Mouse (Mus musculus): ENCODE results near the gene Nrap. TPM values are rescaled to one million over a fixed set of nuclear protein-coding genes. Genes with fewer than 3 reads are reported as not detected.

Gene Nrap
- total RNA-seq, 2 experiments from 2014 or later, result 0.51 TPM; not detected in 1

- ATAC-seq (replicated peaks; ENCODE audit: low FRiP score, poor library complexity, severe bottlenecking), result peak; percentile 8; the same call in 1 of the 2 replicates
These were observed 8.1 kb upstream of the Nrap start for GRCm38 (mm10) chr19:56397663-56398527.

GRCm38 (mm10) chr19:56396669-56397621 is 7.1 kb upstream of the Nrap start, which contains the start of gene Casp7:
Gene Casp7, plus strand, starts transcription at chr19:56397129.
- peak; percentile 65 for ATAC-seq (replicated peaks; ENCODE audit: low FRiP score, poor library complexity, severe bottlenecking)

GRCm38 (mm10) chr19:56396227-56396626 is 6.4 kb upstream of the Nrap start:
- no peak for ATAC-seq (replicated peaks; ENCODE audit: low FRiP score, poor library complexity, severe bottlenecking)

GRCm38 (mm10) chr19:56395183-56395935 is 5.5 kb upstream of the Nrap start:
- ATAC-seq (replicated peaks; ENCODE audit: low FRiP score, poor library complexity, severe bottlenecking), result no peak

- no peak for ATAC-seq (replicated peaks; ENCODE audit: low FRiP score, poor library complexity, severe bottlenecking)
These were observed 3.6 kb upstream of the Nrap start for GRCm38 (mm10) chr19:56393311-56393866.

GRCm38 (mm10) chr19:56391307-56392046 is 1.6 kb upstream of the Nrap start:
- peak; percentile 94 for ATAC-seq (replicated peaks; ENCODE audit: low FRiP score, poor library complexity, severe bottlenecking)

GRCm38 (mm10) chr19:56389176-56389575 is 661 bp downstream of the Nrap start:
- ATAC-seq (replicated peaks; ENCODE audit: low FRiP score, poor library complexity, severe bottlenecking), result no peak

- ATAC-seq (replicated peaks; ENCODE audit: low FRiP score, poor library complexity, severe bottlenecking), result no peak
These were observed 2.0 kb downstream of the Nrap start for GRCm38 (mm10) chr19:56387726-56388302.

- ATAC-seq (replicated peaks; ENCODE audit: low FRiP score, poor library complexity, severe bottlenecking), result no peak
These were observed 3.7 kb downstream of the Nrap start for GRCm38 (mm10) chr19:56386095-56386494.

GRCm38 (mm10) chr19:56385546-56385945 is 4.3 kb downstream of the Nrap start:
- ATAC-seq (replicated peaks; ENCODE audit: low FRiP score, poor library complexity, severe bottlenecking), result no peak

GRCm38 (mm10) chr19:56381407-56381806 is 8.4 kb downstream of the Nrap start:
- ATAC-seq (replicated peaks; ENCODE audit: low FRiP score, poor library complexity, severe bottlenecking), result no peak

GRCm38 (mm10) chr19:56380341-56380740 is 9.5 kb downstream of the Nrap start:
- 0 out of 2 replicates have a peak, but pooled peaks have one; percentile 47 for ATAC-seq (replicated peaks; ENCODE audit: low FRiP score, poor library complexity, severe bottlenecking)

- no peak for ATAC-seq (replicated peaks; ENCODE audit: low FRiP score, poor library complexity, severe bottlenecking)
These were observed 11.2 kb downstream of the Nrap start for GRCm38 (mm10) chr19:56378554-56379172.

GRCm38 (mm10) chr19:56378007-56378406 is 11.8 kb downstream of the Nrap start:
- no peak for ATAC-seq (replicated peaks; ENCODE audit: low FRiP score, poor library complexity, severe bottlenecking)

GRCm38 (mm10) chr19:56374011-56374410 is 15.8 kb downstream of the Nrap start:
- ATAC-seq (replicated peaks; ENCODE audit: low FRiP score, poor library complexity, severe bottlenecking), result no peak

GRCm38 (mm10) chr19:56373246-56373645 is 16.6 kb downstream of the Nrap start:
- no peak for ATAC-seq (replicated peaks; ENCODE audit: low FRiP score, poor library complexity, severe bottlenecking)

GRCm38 (mm10) chr19:56372226-56372625 is 17.6 kb downstream of the Nrap start:
- ATAC-seq (replicated peaks; ENCODE audit: low FRiP score, poor library complexity, severe bottlenecking), result no peak

All from erythroblast, adult 5-6 weeks (primary cell).